Mouse (Mus musculus) cerebellum, postnatal 10 days (tissue): ENCODE measurements around the gene Ahcyl1.
A peak's percentile ranks its signal among the peaks of the same experiment; 100 is the strongest.

Experiments
- DNase-seq, 2 experiments: peaks; one replicate each; pipeline ENCODE4 v3.0.0; 2021; ENCODE audit warnings: mixed read lengths in 2 of 2

The Ahcyl1 gene

GRCm38 (mm10) chr3:107701767-107702394 lies 5.5 kb upstream of the Ahcyl1 start:
- DNase-seq: no peak

GRCm38 (mm10) chr3:107700625-107701024 lies 4.3 kb upstream of the Ahcyl1 start:
- no peak for DNase-seq

GRCm38 (mm10) chr3:107696910-107697309 lies 550 bp upstream of the Ahcyl1 start:
- DNase-seq: peak in 1 of 2 experiments; percentile 13

GRCm38 (mm10) chr3:107695219-107695947 lies 977 bp downstream of the Ahcyl1 start:
- DNase-seq: peak in 1 of 2 experiments; percentile 23

GRCm38 (mm10) chr3:107694256-107694900 lies 2.0 kb downstream of the Ahcyl1 start:
- DNase-seq: no peak

- DNase-seq: no peak
Measured at GRCm38 (mm10) chr3:107690366-107690765, 6.0 kb downstream of the Ahcyl1 start.

- no peak for DNase-seq
Measured at GRCm38 (mm10) chr3:107689245-107689644, 7.1 kb downstream of the Ahcyl1 start.

GRCm38 (mm10) chr3:107688236-107688635 lies 8.1 kb downstream of the Ahcyl1 start:
- DNase-seq: no peak

- no peak for DNase-seq
Measured at GRCm38 (mm10) chr3:107686276-107686977, 9.9 kb downstream of the Ahcyl1 start.

- no peak for DNase-seq
Measured at GRCm38 (mm10) chr3:107685652-107686051, 10.7 kb downstream of the Ahcyl1 start.

- DNase-seq: no peak
Measured at GRCm38 (mm10) chr3:107683587-107683986, 12.8 kb downstream of the Ahcyl1 start.

- DNase-seq: peak; percentile 68 to 72
Measured at GRCm38 (mm10) chr3:107680790-107681576, 15.4 kb downstream of the Ahcyl1 start.

- DNase-seq: no peak
Measured at GRCm38 (mm10) chr3:107671509-107671908, 24.9 kb downstream of the Ahcyl1 start.

GRCm38 (mm10) chr3:107670500-107670899 lies 25.9 kb downstream of the Ahcyl1 start:
- no peak for DNase-seq

- DNase-seq: no peak
Measured at GRCm38 (mm10) chr3:107668786-107669185, 27.6 kb downstream of the Ahcyl1 start.

GRCm38 (mm10) chr3:107667426-107667825 lies 28.9 kb downstream of the Ahcyl1 start:
- no peak for DNase-seq

- no peak for DNase-seq
Measured at GRCm38 (mm10) chr3:107664641-107665040, 31.7 kb downstream of the Ahcyl1 start.

- DNase-seq: no peak
Measured at GRCm38 (mm10) chr3:107659000-107659399, 37.4 kb downstream of the Ahcyl1 start.

GRCm38 (mm10) chr3:107656888-107657287 lies 39.5 kb downstream of the Ahcyl1 start:
- no peak for DNase-seq

GRCm38 (mm10) chr3:107656151-107656550 lies 40.2 kb downstream of the Ahcyl1 start:
- DNase-seq: no peak

- DNase-seq: no peak
Measured at GRCm38 (mm10) chr3:107655491-107655890, 40.9 kb downstream of the Ahcyl1 start.

- no peak for DNase-seq
Measured at GRCm38 (mm10) chr3:107654861-107655260, 41.5 kb downstream of the Ahcyl1 start.
